Mouse (Mus musculus) liver, embryonic 15.5 days (tissue): ENCODE data around the gene Myadml2. TPM values are rescaled to one million over a fixed set of nuclear protein-coding genes. Genes with fewer than 3 reads are reported as not detected.

Experiments
- ATAC-seq: fragments of 200-750 bp; cut with Nextera tagmentation; 2 replicates; pipeline ENCODE4 v1.8.0; 2017; ENCODE audit warnings: moderate number of reproducible peaks, mild to moderate bottlenecking, moderate library complexity; ENCODE audit not compliant: insufficient read depth
- H3K27ac ChIP-seq: fragments of 300-500 bp; sonication (generic); replicated peaks from 2 replicates; pipeline ENCODE4 v1.5.1; 2015; ENCODE audit warnings: mild to moderate bottlenecking, inconsistent platforms
- H3K27me3 ChIP-seq: fragments of 300-500 bp; sonication (generic); 2 replicates; pipeline ENCODE4 v1.6.1; 2015; ENCODE audit warnings: mild to moderate bottlenecking, inconsistent platforms
- H3K36me3 ChIP-seq: fragments of 300-500 bp; sonication (generic); replicated peaks from 2 replicates; pipeline ENCODE4 v1.6.1; 2015; ENCODE audit warnings: moderate library complexity, mild to moderate bottlenecking, inconsistent platforms
- H3K4me1 ChIP-seq: fragments of 300-500 bp; sonication (generic); replicated peaks from 2 replicates; pipeline ENCODE4 v1.6.1; 2015; ENCODE audit warnings: inconsistent platforms
- H3K4me2 ChIP-seq: fragments of 300-500 bp; sonication (generic); 2 replicates; pipeline ENCODE4 v1.6.1; 2015; ENCODE audit warnings: moderate library complexity, mild to moderate bottlenecking, inconsistent platforms
- H3K4me3 ChIP-seq: fragments of 300-500 bp; sonication (generic); replicated peaks from 2 replicates; pipeline ENCODE4 v1.5.1; 2015; ENCODE audit warnings: mild to moderate bottlenecking, inconsistent platforms
- H3K9ac ChIP-seq: fragments of 300-500 bp; sonication (generic); 2 replicates; pipeline ENCODE4 v1.6.1; 2015; ENCODE audit warnings: moderate library complexity, mild to moderate bottlenecking, inconsistent platforms
- H3K9me3 ChIP-seq: fragments of 300-500 bp; sonication (generic); replicated peaks from 2 replicates; pipeline ENCODE4 v1.6.1; 2016; ENCODE audit warnings: inconsistent platforms
- WGBS: fragments of 180-500 bp; shearing (Covaris S2); methylation state at CpG from one replicate; pipeline ENCODE4 v1.1.7; 2015; ENCODE audit warnings: mixed read lengths; ENCODE audit not compliant: insufficient replicate concordance; 5-methylcytosine and 5-hydroxymethylcytosine counted together
- polyA plus RNA-seq: library from polyadenylated mRNA; unstranded; fragments of >200 nt; fragmentation: Nextera tagmentation; extraction: Ambion mirVana; gene quantifications from 2 replicates; pipeline ENCODE4 v1.2.1, GENCODE M21; 2015

The Myadml2 gene
- polyA plus RNA-seq, 1 experiment from 2014 or later, result 1.0 TPM

GRCm38 (mm10) chr11:120617519-120618112 is 30.3 kb downstream of the Myadml2 start, which contains the start of gene Pcyt2:
Gene Pcyt2 (minus strand): TSS chr11:120617936.
- H3K4me3 ChIP-seq, result peak within 1 kb of the TSS; percentile 91
- under 1% methylated on average over 56 of the region's 56 CpGs for WGBS
- H3K27ac ChIP-seq, result peak within 1 kb of the TSS; percentile 88
- no peaks in the 10 kb centered on the region for H3K27me3 ChIP-seq
- H3K4me1 ChIP-seq, result peaks cover 52% of the 10 kb centered on the region
- peak within 1 kb of the TSS; percentile 78 for H3K9ac ChIP-seq
- ATAC-seq, result peak; percentile 94
- peaks cover 79% of the 10 kb centered on the region for H3K36me3 ChIP-seq
- H3K9me3 ChIP-seq, result no peaks in the 10 kb centered on the region
- peak within 1 kb of the TSS; percentile 90 for H3K4me2 ChIP-seq

- WGBS, result 31% methylated on average over 4 of the region's 4 CpGs
- H3K4me1 ChIP-seq, result peaks cover 50% of the 10 kb centered on the region
- H3K27ac ChIP-seq, result peak overlapping the region; percentile 88
- H3K4me3 ChIP-seq, result peak overlapping the region; percentile 91
- H3K27me3 ChIP-seq, result no peaks in the 10 kb centered on the region
- H3K4me2 ChIP-seq, result peak overlapping the region; percentile 90
- peak overlapping the region; percentile 78 for H3K9ac ChIP-seq
- H3K36me3 ChIP-seq, result peaks cover 79% of the 10 kb centered on the region
- no peaks in the 10 kb centered on the region for H3K9me3 ChIP-seq
- peak; percentile 5; the same call in 1 of the 2 replicates for ATAC-seq
Measured at GRCm38 (mm10) chr11:120616617-120617294, 31.2 kb downstream of the Myadml2 start.

DNA sequence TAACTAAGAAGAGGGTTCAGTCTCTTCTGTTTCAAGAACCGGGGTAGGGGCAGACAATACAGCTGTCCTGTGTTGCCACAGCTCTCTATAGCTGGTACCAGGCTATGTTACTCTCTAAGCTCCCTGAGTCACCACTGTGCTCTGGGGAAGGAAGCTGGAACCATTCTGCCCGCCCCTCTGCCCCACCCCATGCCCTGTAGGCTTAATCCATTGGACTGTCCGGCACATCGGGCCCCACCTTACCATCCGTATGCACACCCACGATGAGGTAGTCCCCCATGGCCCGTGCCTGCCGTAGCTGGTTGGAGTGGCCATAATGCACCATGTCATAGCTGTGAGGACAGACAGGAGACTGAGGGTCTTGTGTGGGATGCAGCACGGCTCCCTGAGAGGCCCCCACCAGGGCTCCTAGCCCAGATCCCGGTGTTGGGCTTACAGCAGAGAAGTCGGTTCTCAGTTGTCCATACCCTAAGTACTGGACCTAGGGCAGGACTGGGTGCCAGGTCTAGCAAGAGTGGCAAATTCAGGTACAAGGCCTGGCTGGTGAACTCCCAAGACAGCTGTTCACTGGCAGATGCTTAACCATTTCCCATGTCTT is 32.3 kb downstream of the Myadml2 start:
- peak overlapping the region; percentile 27; the same call in 1 of the 2 replicates for H3K9ac ChIP-seq
- peaks cover 50% of the 10 kb centered on the region for H3K4me1 ChIP-seq
- peaks cover 79% of the 10 kb centered on the region for H3K36me3 ChIP-seq
- H3K27ac ChIP-seq, result peak overlapping the region; percentile 88; the same call in 1 of the 2 replicates
- H3K9me3 ChIP-seq, result no peaks in the 10 kb centered on the region
- peak overlapping the region; percentile 91; the same call in 1 of the 2 replicates for H3K4me3 ChIP-seq
- peak overlapping the region; percentile 90 for H3K4me2 ChIP-seq
- no peaks in the 10 kb centered on the region for H3K27me3 ChIP-seq
- WGBS, result 78% methylated on average over 11 of the region's 11 CpGs
- ATAC-seq, result no peak

GRCm38 (mm10) chr11:120615167-120615566 is 32.8 kb downstream of the Myadml2 start:
- Histone ChIP-seq H3K27ac (no peak overlapping the region), H3K9me3 (no peaks in the 10 kb centered on the region), H3K4me1 (peaks cover 50% of the 10 kb centered on the region), H3K27me3 (no peaks in the 10 kb centered on the region), H3K36me3 (peaks cover 79% of the 10 kb centered on the region), H3K4me2 (peak overlapping the region; percentile 90; the same call in 1 of the 2 replicates), H3K4me3 (no peak overlapping the region), H3K9ac (no peak overlapping the region)
- 82% methylated on average over 6 of the region's 6 CpGs for WGBS
- ATAC-seq, result no peak

- 79% methylated on average over 8 of the region's 8 CpGs for WGBS
- ATAC-seq, result no peak
- Histone ChIP-seq H3K9ac (no peak overlapping the region), H3K36me3 (peaks cover 71% of the 10 kb centered on the region), H3K9me3 (no peaks in the 10 kb centered on the region), H3K4me1 (peaks cover 56% of the 10 kb centered on the region), H3K27me3 (peaks cover 2% of the 10 kb centered on the region), H3K4me3 (no peak overlapping the region), H3K4me2 (no peak overlapping the region), H3K27ac (no peak overlapping the region)
Measured at GRCm38 (mm10) chr11:120613976-120614375, 34.0 kb downstream of the Myadml2 start.

- 87% methylated on average over 10 of the region's 10 CpGs for WGBS
- H3K36me3 ChIP-seq, result peaks cover 67% of the 10 kb centered on the region
Measured at GRCm38 (mm10) chr11:120613481-120613972, 34.4 kb downstream of the Myadml2 start.

GRCm38 (mm10) chr11:120612763-120613162 is 35.2 kb downstream of the Myadml2 start:
- Histone ChIP-seq H3K4me2 (no peak overlapping the region), H3K4me3 (no peak overlapping the region), H3K9ac (no peak overlapping the region), H3K4me1 (peaks cover 53% of the 10 kb centered on the region), H3K27me3 (peaks cover 12% of the 10 kb centered on the region), H3K36me3 (peaks cover 60% of the 10 kb centered on the region), H3K27ac (no peak overlapping the region), H3K9me3 (no peaks in the 10 kb centered on the region)
- WGBS, result 40% methylated on average over 6 of the region's 6 CpGs
- ATAC-seq, result no peak

More at GRCm38 (mm10) chr11:120613481-120613972, 34.4 kb downstream of the Myadml2 start:
- no peak for ATAC-seq
- Histone ChIP-seq H3K4me3 (no peak overlapping the region), H3K27me3 (peaks cover 6% of the 10 kb centered on the region), H3K27ac (no peak overlapping the region), H3K9ac (no peak overlapping the region), H3K9me3 (no peaks in the 10 kb centered on the region), H3K4me1 (peaks cover 56% of the 10 kb centered on the region), H3K4me2 (no peak overlapping the region)

GRCm38 (mm10) chr11:120610477-120611046 is 37.4 kb downstream of the Myadml2 start:
- WGBS, result 75% methylated on average over 9 of the region's 9 CpGs
- Histone ChIP-seq H3K9ac (no peak overlapping the region), H3K36me3 (peaks cover 62% of the 10 kb centered on the region), H3K27me3 (peaks cover 18% of the 10 kb centered on the region), H3K4me2 (no peak overlapping the region), H3K9me3 (no peaks in the 10 kb centered on the region), H3K4me1 (peaks cover 35% of the 10 kb centered on the region), H3K27ac (no peak overlapping the region), H3K4me3 (no peak overlapping the region)
- no peak for ATAC-seq

GRCm38 (mm10) chr11:120609250-120609649 is 38.7 kb downstream of the Myadml2 start:
- Histone ChIP-seq H3K9me3 (no peaks in the 10 kb centered on the region), H3K36me3 (peaks cover 62% of the 10 kb centered on the region), H3K4me2 (peak overlapping the region; percentile 60), H3K27me3 (peaks cover 18% of the 10 kb centered on the region), H3K27ac (no peak overlapping the region), H3K9ac (peak overlapping the region; percentile 26; the same call in 1 of the 2 replicates), H3K4me1 (peaks cover 33% of the 10 kb centered on the region), H3K4me3 (peak overlapping the region; percentile 38; the same call in 1 of the 2 replicates)
- 25% methylated on average over 8 of the region's 8 CpGs for WGBS
- peak; percentile 45; the same call in 1 of the 2 replicates for ATAC-seq

DNA sequence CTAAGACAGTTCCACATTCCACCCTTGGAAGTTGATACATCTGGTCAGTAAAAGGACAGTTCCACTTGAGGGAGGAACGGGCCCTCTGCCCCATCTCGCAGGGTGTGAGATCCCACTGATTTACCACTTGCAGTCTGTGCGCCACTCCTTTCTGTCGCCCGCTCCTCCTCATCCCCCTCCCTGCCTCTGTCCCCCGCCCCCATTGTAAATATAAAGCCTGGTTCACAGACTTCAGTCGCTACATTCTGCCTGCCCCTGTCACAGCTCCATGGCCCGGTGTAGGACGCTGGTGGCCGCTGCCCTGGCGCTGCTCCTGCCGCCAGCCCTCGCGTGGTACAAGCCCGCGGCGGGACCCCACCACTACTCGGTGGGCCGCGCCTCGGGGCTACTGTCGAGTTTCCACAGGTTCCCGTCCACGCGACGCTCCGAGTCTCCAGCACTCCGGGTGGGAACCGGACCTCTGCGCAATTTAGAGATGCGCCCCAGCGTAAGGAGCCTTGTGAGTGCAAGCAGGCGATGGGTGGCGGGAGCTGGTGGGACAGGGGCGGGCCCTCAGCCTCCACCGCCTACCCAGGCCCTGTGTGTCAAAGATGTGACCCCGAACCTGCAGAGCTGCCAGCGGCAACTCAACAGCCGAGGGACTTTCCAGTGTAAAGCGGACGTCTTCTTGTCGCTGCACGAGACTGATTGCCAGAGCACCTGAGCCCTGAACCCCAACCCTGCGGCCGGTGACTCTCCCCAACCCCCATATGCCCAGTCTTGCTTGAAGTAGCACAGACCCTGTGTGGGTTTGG is 39.5 kb downstream of the Myadml2 start, which contains the start of gene Npb:
TSS of gene Npb (plus strand) at position 237 of the 794 bp plus-strand sequence.
- Histone ChIP-seq H3K27ac (peak within 1 kb of the TSS; percentile 57; the same call in 1 of the 2 replicates), H3K9me3 (no peaks in the 10 kb centered on the region), H3K27me3 (peaks cover 18% of the 10 kb centered on the region), H3K4me3 (peak within 1 kb of the TSS; percentile 38), H3K9ac (peak within 1 kb of the TSS; percentile 26; the same call in 1 of the 2 replicates), H3K4me1 (peaks cover 39% of the 10 kb centered on the region), H3K4me2 (peak within 1 kb of the TSS; percentile 60), H3K36me3 (peaks cover 62% of the 10 kb centered on the region)
- peak; percentile 16; the same call in 1 of the 2 replicates for ATAC-seq
- WGBS, result 21% methylated on average over 45 of the region's 45 CpGs
